Mouse (Mus musculus): ENCODE data around the gene Cep295nl. TPM values are rescaled to one million over a fixed set of nuclear protein-coding genes. Genes with fewer than 3 reads are reported as not detected.
"Not testable (repeated sequence)": the region's sequence is repeated elsewhere in the genome, so short reads cannot be mapped to it uniquely, and the experiment has no call there.

Gene Cep295nl
- total RNA-seq, 4 experiments from 2014 or later, result 0.41 to 1.0 (median 0.94) TPM

GRCm38 (mm10) chr11:118321971-118322370, 20.3 kb downstream of the Cep295nl start:
- peak in 1 of 2 experiments; percentile 44 for DNase-seq (ENCODE audit: low spot score in 2 of 2)

- DNase-seq (ENCODE audit: low spot score in 2 of 2), result no peak
These were observed 20.8 kb downstream of the Cep295nl start for GRCm38 (mm10) chr11:118321500-118321899.

GRCm38 (mm10) chr11:118318678-118319077, 23.6 kb downstream of the Cep295nl start:
- DNase-seq (ENCODE audit: low spot score in 2 of 2), result no peak

GRCm38 (mm10) chr11:118317129-118317528, 25.2 kb downstream of the Cep295nl start:
- DNase-seq (ENCODE audit: low spot score in 2 of 2), result no peak

GRCm38 (mm10) chr11:118316231-118316806, 26.0 kb downstream of the Cep295nl start:
- no peak for DNase-seq (ENCODE audit: low spot score in 2 of 2)

- no peak for DNase-seq (ENCODE audit: low spot score in 2 of 2)
These were observed 30.1 kb downstream of the Cep295nl start for GRCm38 (mm10) chr11:118312132-118312723.

- DNase-seq (ENCODE audit: low spot score in 2 of 2), result not testable (repeated sequence)
These were observed 34.3 kb downstream of the Cep295nl start for GRCm38 (mm10) chr11:118307962-118308361.

- not testable (repeated sequence) for DNase-seq (ENCODE audit: low spot score in 2 of 2)
These were observed 38.3 kb downstream of the Cep295nl start for GRCm38 (mm10) chr11:118303959-118304358.

- DNase-seq (ENCODE audit: low spot score in 2 of 2), result no peak
These were observed 43.5 kb downstream of the Cep295nl start for GRCm38 (mm10) chr11:118298810-118299209.

GRCm38 (mm10) chr11:118297967-118298366, 44.3 kb downstream of the Cep295nl start:
- no peak for DNase-seq (ENCODE audit: low spot score in 2 of 2)

- no peak for DNase-seq (ENCODE audit: low spot score in 2 of 2)
These were observed 47.3 kb downstream of the Cep295nl start for GRCm38 (mm10) chr11:118295026-118295425.

GRCm38 (mm10) chr11:118292671-118293070, 49.6 kb downstream of the Cep295nl start:
- no peak for DNase-seq (ENCODE audit: low spot score in 2 of 2)

GRCm38 (mm10) chr11:118289999-118290889, 52.1 kb downstream of the Cep295nl start, which contains the start of gene Usp36:
Usp36 (minus strand) TSS chr11:118290244.
- DNase-seq (ENCODE audit: low spot score in 2 of 2), result peak; percentile 98 to 100

- no peak for DNase-seq (ENCODE audit: low spot score in 2 of 2)
These were observed 52.7 kb downstream of the Cep295nl start for GRCm38 (mm10) chr11:118289562-118289961.

- no peak for DNase-seq (ENCODE audit: low spot score in 2 of 2)
These were observed 53.2 kb downstream of the Cep295nl start for GRCm38 (mm10) chr11:118289037-118289511.

GRCm38 (mm10) chr11:118287573-118287972, 54.7 kb downstream of the Cep295nl start:
- no peak for DNase-seq (ENCODE audit: low spot score in 2 of 2)

- no peak for DNase-seq (ENCODE audit: low spot score in 2 of 2)
These were observed 55.9 kb downstream of the Cep295nl start for GRCm38 (mm10) chr11:118286434-118286833.

GRCm38 (mm10) chr11:118285791-118286190, 56.5 kb downstream of the Cep295nl start:
- DNase-seq (ENCODE audit: low spot score in 2 of 2), result no peak

All from gastrocnemius, adult 8-10 months (tissue).